ENCODE assay signal across 17 mouse cellular contexts in genomic region chr5:16293825-16294224, GRCm38 (mm10).
"Had no signal": no experiment of that assay in that cellular context is flagged by ENCODE, and none has a peak within 500 bp of the region (broad histone marks: within the 10 kb centered on the region; RNA-seq: fewer than 3 reads in every experiment).

No protein-coding gene starts in this region.

- H3K4me3 ChIP-seq: limb, embryonic 12.5 days; limb, embryonic 15.5 days; megakaryocyte, embryonic 14.5 days; midbrain, embryonic 10.5 days; midbrain, embryonic 15.5 days; neural tube, embryonic 12.5 days; neural tube, embryonic 15.5 days; stomach, embryonic 15.5 days had no signal

- H3K4me1 ChIP-seq: limb, embryonic 12.5 days; limb, embryonic 15.5 days; megakaryocyte, embryonic 14.5 days; midbrain, embryonic 10.5 days; midbrain, embryonic 15.5 days; neural tube, embryonic 12.5 days; neural tube, embryonic 15.5 days; stomach, embryonic 15.5 days had no signal

- ATAC-seq: liver, postnatal 0 days; lung, postnatal 0 days; midbrain, embryonic 15.5 days had no signal

- H3K27me3 ChIP-seq: limb, embryonic 12.5 days; limb, embryonic 15.5 days; megakaryocyte, embryonic 14.5 days; midbrain, embryonic 15.5 days; neural tube, embryonic 12.5 days; neural tube, embryonic 15.5 days; stomach, embryonic 15.5 days had no signal

- H3K36me3 ChIP-seq: limb, embryonic 12.5 days; limb, embryonic 15.5 days; midbrain, embryonic 10.5 days; midbrain, embryonic 15.5 days; neural tube, embryonic 12.5 days; neural tube, embryonic 15.5 days; stomach, embryonic 15.5 days had no signal

- H3K9me3 ChIP-seq: limb, embryonic 12.5 days; limb, embryonic 15.5 days; megakaryocyte, embryonic 14.5 days; midbrain, embryonic 10.5 days; midbrain, embryonic 15.5 days; neural tube, embryonic 12.5 days; neural tube, embryonic 15.5 days; stomach, embryonic 15.5 days had no signal

- H3K4me2 ChIP-seq: limb, embryonic 12.5 days; limb, embryonic 15.5 days; liver, embryonic 11.5 days; lung, embryonic 14.5 days; midbrain, embryonic 15.5 days; neural tube, embryonic 12.5 days; neural tube, embryonic 15.5 days; stomach, embryonic 15.5 days had no signal

- H3K27ac ChIP-seq: limb, embryonic 12.5 days; limb, embryonic 15.5 days; liver, embryonic 14.5 days; macrophage; midbrain, embryonic 10.5 days; midbrain, embryonic 15.5 days; neural tube, embryonic 12.5 days; neural tube, embryonic 15.5 days; stomach, embryonic 15.5 days had no signal

- DNase-seq: liver, postnatal 0 days; right cerebral cortex, postnatal 25 days; spleen, adult 18-20 months; thymus, postnatal 25 days had no signal

- H3K9ac ChIP-seq: limb, embryonic 12.5 days; limb, embryonic 15.5 days; liver, embryonic 14.5 days; liver, postnatal 0 days; lung, embryonic 14.5 days; midbrain, embryonic 15.5 days; neural tube, embryonic 12.5 days; neural tube, embryonic 15.5 days; stomach, embryonic 15.5 days had no signal
